8 mouse cellular contexts compared by ENCODE assay signal in the genomic region with DNA sequence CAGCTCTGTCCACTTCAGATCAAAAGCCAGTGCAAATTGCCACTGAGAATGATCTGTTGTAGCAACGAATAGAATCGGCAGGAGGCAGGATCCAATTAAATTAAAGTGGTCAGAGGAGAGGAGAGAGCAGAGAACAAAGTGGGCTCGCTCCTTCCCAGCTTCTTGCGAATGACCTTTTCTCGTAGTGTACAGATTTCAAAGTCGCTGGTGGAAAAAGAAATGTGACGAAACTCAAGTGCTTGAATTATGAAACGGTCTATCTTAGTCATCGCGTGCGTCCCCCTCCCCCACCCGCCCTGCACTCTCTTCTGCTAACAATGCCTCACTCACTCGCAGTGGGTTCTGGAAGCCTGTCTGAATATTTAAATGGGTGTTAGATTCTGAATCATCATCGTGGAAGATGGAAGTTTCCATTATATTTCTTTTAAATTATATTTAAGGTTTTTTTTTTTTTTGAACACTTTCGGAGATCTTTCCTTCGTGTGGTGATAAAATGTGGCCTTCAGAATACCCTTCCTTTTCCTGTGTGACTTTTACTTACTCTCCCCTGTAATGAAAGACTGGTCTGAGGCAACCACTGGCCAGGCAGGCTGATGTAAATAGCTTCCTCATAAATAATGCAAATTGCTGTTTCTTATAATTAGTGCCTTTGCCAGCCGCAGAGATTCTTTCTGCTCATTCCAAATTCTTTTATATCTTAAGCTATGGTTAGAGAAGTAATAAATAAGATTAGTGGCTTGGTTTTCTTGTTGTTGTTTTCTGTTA. TPM values are rescaled to one million over a fixed set of nuclear protein-coding genes. Genes with fewer than 3 reads are reported as not detected.
A peak's percentile ranks its signal among the peaks of the same experiment; 100 is the strongest.
DNase-seq lines count a peak whose midpoint lies in the region; ATAC-seq and TF ChIP-seq lines count a peak whose summit lies in the region.

No protein-coding gene starts in this region.

- TF ChIP-seq EP300 in lung, postnatal 0 days (IDR thresholded peaks at IDR 0.05) = no peak

- H3K27ac ChIP-seq in lung, postnatal 0 days (ENCODE audit: low read length) = no peak overlapping the region
- peak overlapping the region; percentile 76 for H3K27ac ChIP-seq in forebrain, embryonic 15.5 days (replicated peaks)
- no peak overlapping the region for H3K27ac ChIP-seq in liver, embryonic 15.5 days (replicated peaks)
- H3K27ac ChIP-seq in stomach, embryonic 15.5 days = no peak overlapping the region

- 0 out of 2 replicates have a peak overlapping the region, but pooled peaks have one; percentile 8 for H3K4me2 ChIP-seq in lung, postnatal 0 days (replicated peaks; ENCODE audit: low read depth, low read length)
- H3K4me2 ChIP-seq in forebrain, embryonic 15.5 days (replicated peaks) = peak overlapping the region; percentile 46
- peak overlapping the region; percentile 59 for H3K4me2 ChIP-seq in liver, embryonic 15.5 days
- H3K4me2 ChIP-seq in stomach, embryonic 15.5 days = peak overlapping the region; percentile 41

- ATAC-seq in lung, postnatal 0 days = peak; percentile 42
- peak; percentile 51 for ATAC-seq in forebrain, embryonic 15.5 days (replicated peaks)
- no peak for ATAC-seq in liver, embryonic 15.5 days (ENCODE audit: insufficient read depth)
- no peak for ATAC-seq in stomach, embryonic 15.5 days (ENCODE audit: insufficient read depth, low FRiP score, low read depth)

- H3K9ac ChIP-seq in lung, postnatal 0 days (replicated peaks; ENCODE audit: low read depth) = no peak overlapping the region
- H3K9ac ChIP-seq in forebrain, embryonic 15.5 days (replicated peaks) = peak overlapping the region; percentile 20; the same call in 1 of the 2 replicates
- no peak overlapping the region for H3K9ac ChIP-seq in liver, embryonic 15.5 days
- no peak overlapping the region for H3K9ac ChIP-seq in stomach, embryonic 15.5 days

- TF ChIP-seq CTCF in lung, postnatal 0 days (IDR thresholded peaks at IDR 0.05) = 0 out of 2 replicates have a peak, but pooled peaks have one; percentile 4

- no peaks in the 10 kb centered on the region for H3K4me1 ChIP-seq in lung, postnatal 0 days (ENCODE audit: insufficient read depth, low read depth, low read length)
- H3K4me1 ChIP-seq in forebrain, embryonic 15.5 days = peaks cover 34% of the 10 kb centered on the region
- peaks cover 35% of the 10 kb centered on the region for H3K4me1 ChIP-seq in liver, embryonic 15.5 days (replicated peaks)
- peaks cover 5% of the 10 kb centered on the region; the same call in 1 of the 2 replicates for H3K4me1 ChIP-seq in stomach, embryonic 15.5 days

- DNase-seq in adrenal gland, adult (ENCODE audit: inconsistent age in 2 of 2, low spot score in 1 of 2) = peak; percentile 28 to 78
- DNase-seq in adrenal gland, postnatal 4 days (ENCODE audit: low spot score in 2 of 2) = no peak
- peak; percentile 72 for DNase-seq in lung, postnatal 0 days (ENCODE audit: low spot score)
- no peak for DNase-seq in lung, postnatal 25 days (ENCODE audit: low spot score)
- no peak for DNase-seq in layer of hippocampus, adult 9-10 months (ENCODE audit: low spot score)

- no peak overlapping the region for H3K4me3 ChIP-seq in lung, postnatal 0 days (ENCODE audit: low read depth, low read length)
- peak overlapping the region; percentile 25 for H3K4me3 ChIP-seq in forebrain, embryonic 15.5 days
- H3K4me3 ChIP-seq in liver, embryonic 15.5 days (replicated peaks) = peak overlapping the region; percentile 31
- H3K4me3 ChIP-seq in stomach, embryonic 15.5 days (replicated peaks) = no peak overlapping the region

- H3K9me3 ChIP-seq in lung, postnatal 0 days (ENCODE audit: low read length) = no peaks in the 10 kb centered on the region
- no peaks in the 10 kb centered on the region for H3K9me3 ChIP-seq in forebrain, embryonic 15.5 days
- no peaks in the 10 kb centered on the region for H3K9me3 ChIP-seq in liver, embryonic 15.5 days (replicated peaks)
- H3K9me3 ChIP-seq in stomach, embryonic 15.5 days = no peaks in the 10 kb centered on the region

- H3K27me3 ChIP-seq in lung, postnatal 0 days (replicated peaks; ENCODE audit: insufficient read depth, low read length) = no peaks in the 10 kb centered on the region
- H3K27me3 ChIP-seq in forebrain, embryonic 15.5 days = no peaks in the 10 kb centered on the region
- H3K27me3 ChIP-seq in liver, embryonic 15.5 days = 0 out of 2 replicates have a peak, but pooled peaks cover 3% of the 10 kb centered on the region
- no peaks in the 10 kb centered on the region for H3K27me3 ChIP-seq in stomach, embryonic 15.5 days (replicated peaks)

- H3K36me3 ChIP-seq in lung, postnatal 0 days (ENCODE audit: insufficient read depth, low read length) = no peaks in the 10 kb centered on the region
- H3K36me3 ChIP-seq in forebrain, embryonic 15.5 days = no peaks in the 10 kb centered on the region
- no peaks in the 10 kb centered on the region for H3K36me3 ChIP-seq in liver, embryonic 15.5 days (replicated peaks)
- H3K36me3 ChIP-seq in stomach, embryonic 15.5 days = no peaks in the 10 kb centered on the region

- 13% methylated on average over 17 of the region's 17 CpGs for WGBS in lung, postnatal 0 days
- 2% methylated on average over 17 of the region's 17 CpGs for WGBS in forebrain, embryonic 15.5 days
- 9% methylated on average over 17 of the region's 17 CpGs for WGBS in liver, embryonic 15.5 days (ENCODE audit: insufficient replicate concordance)
- WGBS in stomach, embryonic 15.5 days = 15% methylated on average over 17 of the region's 17 CpGs

RNA-seq across cellular contexts. Expression of gene Cfap54, which starts 2.0 kb away (rescaled TPM):
- 1 to 10 TPM; 7.3 TPM for total RNA-seq in adrenal gland, postnatal 4 days (2021)
- polyA plus RNA-seq in lung, postnatal 0 days (2015; fragmentation: Nextera tagmentation; extraction: Ambion mirVana) = 5.4 and 6.2 TPM in 2 replicates
- 2.2 and 2.3 TPM in 2 replicates for polyA plus RNA-seq in forebrain, embryonic 15.5 days (2015; fragmentation: Nextera tagmentation; extraction: Ambion mirVana)
- polyA plus RNA-seq in liver, embryonic 15.5 days (2015; fragmentation: Nextera tagmentation; extraction: Ambion mirVana) = 0.18 and 0.36 TPM in 2 replicates
- 0.21 and 0.26 TPM in 2 replicates for polyA plus RNA-seq in stomach, embryonic 15.5 days (2015; fragmentation: Nextera tagmentation; extraction: Ambion mirVana)

Comparison
In these comparisons a context has a peak if more than half of its experiments do, and no peak if none do; other contexts are left out.
1. DNase-seq: peak in adrenal gland, adult (2 of 2) and lung, postnatal 0 days (single experiment); none in adrenal gland, postnatal 4 days (0 of 2), lung, postnatal 25 days (single experiment) and layer of hippocampus, adult 9-10 months (single experiment).
2. ATAC-seq: peak in lung, postnatal 0 days (single experiment) and forebrain, embryonic 15.5 days (single experiment); none in liver, embryonic 15.5 days (single experiment) and stomach, embryonic 15.5 days (single experiment).
3. H3K4me2 ChIP-seq: peak in every context shown above with its lines; median percentile 59 in liver, embryonic 15.5 days; 46 in forebrain, embryonic 15.5 days; 41 in stomach, embryonic 15.5 days; 8 in lung, postnatal 0 days.
4. H3K4me3 ChIP-seq: peak in forebrain, embryonic 15.5 days (single experiment) and liver, embryonic 15.5 days (single experiment); none in lung, postnatal 0 days (single experiment) and stomach, embryonic 15.5 days (single experiment).